Mouse (Mus musculus) hindbrain, embryonic 10.5 days (tissue): ENCODE results near the gene Tanc1. TPM values are rescaled to one million over a fixed set of nuclear protein-coding genes. Genes with fewer than 3 reads are reported as not detected.

Experiments used
- DNase-seq: peaks from one replicate; pipeline ENCODE4 v3.0.0-alpha.2; 2017; ENCODE audit warnings: low spot score
- H3K27ac ChIP-seq: fragments of 300-500 bp; sonication (generic); 2 replicates; pipeline ENCODE4 v1.5.1; 2016; ENCODE audit warnings: mild to moderate bottlenecking, moderate library complexity
- H3K27me3 ChIP-seq: fragments of 300-500 bp; sonication (generic); 2 replicates; pipeline ENCODE4 v1.6.1; 2016; ENCODE audit warnings: mild to moderate bottlenecking; ENCODE audit not compliant: poor library complexity, insufficient read depth, severe bottlenecking
- H3K36me3 ChIP-seq: fragments of 300-500 bp; sonication (generic); 2 replicates; pipeline ENCODE4 v1.6.1; 2016; ENCODE audit warnings: mild to moderate bottlenecking, moderate library complexity
- H3K4me1 ChIP-seq: fragments of 300-500 bp; sonication (generic); replicated peaks from 2 replicates; pipeline ENCODE4 v1.6.1; 2016; ENCODE audit warnings: mild to moderate bottlenecking
- H3K4me3 ChIP-seq: fragments of 300-500 bp; sonication (generic); 2 replicates; pipeline ENCODE4 v1.5.1; 2016; ENCODE audit warnings: mild to moderate bottlenecking, moderate library complexity
- H3K9me3 ChIP-seq: fragments of 300-500 bp; sonication (generic); 2 replicates; pipeline ENCODE4 v1.6.1; 2016; ENCODE audit warnings: mild to moderate bottlenecking, moderate library complexity
- WGBS: fragments of 180-500 bp; shearing (Covaris S2); methylation state at CpG from one replicate; pipeline ENCODE4 v1.1.7; 2016; 5-methylcytosine and 5-hydroxymethylcytosine counted together
- polyA plus RNA-seq: library from polyadenylated mRNA; unstranded; fragments of >200 nt; fragmentation: Nextera tagmentation; extraction: Ambion mirVana; gene quantifications from 2 replicates; pipeline ENCODE4 v1.2.1, GENCODE M21; 2016

The Tanc1 gene
- polyA plus RNA-seq, 1 experiment from 2014 or later: 15.9 TPM

- 0 out of 2 replicates have a peak, but pooled peaks cover 10% of the 10 kb centered on the region for H3K4me1 ChIP-seq
- H3K36me3 ChIP-seq: no peaks in the 10 kb centered on the region
- no peak overlapping the region for H3K4me3 ChIP-seq
- H3K27ac ChIP-seq: no peak overlapping the region
- no peaks in the 10 kb centered on the region for H3K27me3 ChIP-seq
- DNase-seq: no peak
- WGBS: 30% methylated on average over 10 of the region's 10 CpGs
- H3K9me3 ChIP-seq: no peaks in the 10 kb centered on the region
Measured at GRCm38 (mm10) chr2:59749371-59749770, 137.5 kb downstream of the Tanc1 start.

GRCm38 (mm10) chr2:59751172-59751571 lies 139.3 kb downstream of the Tanc1 start:
- Histone ChIP-seq H3K4me1 (peaks cover 6% of the 10 kb centered on the region; the same call in 1 of the 2 replicates), H3K9me3 (no peaks in the 10 kb centered on the region), H3K27me3 (no peaks in the 10 kb centered on the region), H3K36me3 (no peaks in the 10 kb centered on the region), H3K27ac (no peak overlapping the region), H3K4me3 (no peak overlapping the region)
- 76% methylated on average over 6 of the region's 6 CpGs for WGBS
- DNase-seq: no peak

DNA sequence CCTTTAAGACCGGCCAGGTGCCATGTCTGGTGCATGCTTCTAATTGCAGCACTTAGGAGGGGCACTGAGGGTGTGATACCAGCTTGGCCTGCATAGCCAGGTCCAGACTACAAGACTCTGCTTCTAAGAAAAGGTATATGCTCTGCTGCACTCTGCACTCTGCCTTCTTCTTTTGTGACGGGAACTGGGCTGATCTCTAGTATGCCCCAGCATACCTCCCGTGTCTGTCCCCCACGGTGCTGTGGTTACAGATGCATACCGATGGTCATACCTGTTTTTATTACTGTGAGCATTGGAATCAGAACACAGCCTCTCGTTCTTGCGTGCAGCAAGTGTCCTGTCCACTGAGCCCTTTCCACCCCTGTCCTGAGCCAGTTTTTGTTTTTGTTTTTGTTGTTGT lies 140.3 kb downstream of the Tanc1 start:
- Histone ChIP-seq H3K36me3 (no peaks in the 10 kb centered on the region), H3K27ac (no peak overlapping the region), H3K9me3 (no peaks in the 10 kb centered on the region), H3K4me3 (no peak overlapping the region), H3K27me3 (no peaks in the 10 kb centered on the region), H3K4me1 (peaks cover 10% of the 10 kb centered on the region; the same call in 1 of the 2 replicates)
- 87% methylated on average over 7 of the region's 7 CpGs for WGBS
- no peak for DNase-seq

DNA sequence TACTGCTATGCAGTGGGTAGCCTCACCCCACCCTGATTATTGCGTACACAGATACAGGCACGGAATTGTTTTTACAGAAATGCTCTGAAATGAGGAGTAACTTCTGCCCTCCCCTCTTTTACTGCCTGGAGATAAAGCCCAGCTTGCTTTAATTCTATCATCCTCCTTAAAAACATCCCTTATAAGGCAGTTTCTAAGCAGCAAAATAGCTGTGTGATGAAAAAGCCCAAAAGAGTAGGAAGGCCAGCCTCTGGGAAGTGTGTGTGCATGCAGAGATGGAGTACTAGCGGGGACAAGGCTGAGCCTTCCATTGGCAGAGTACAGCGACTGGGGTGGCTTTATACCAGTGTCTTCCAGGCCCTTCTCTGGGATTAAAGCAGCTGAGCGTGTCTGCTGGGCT lies 140.9 kb downstream of the Tanc1 start:
- Histone ChIP-seq H3K4me3 (no peak overlapping the region), H3K4me1 (peaks cover 10% of the 10 kb centered on the region; the same call in 1 of the 2 replicates), H3K36me3 (no peaks in the 10 kb centered on the region), H3K27ac (no peak overlapping the region), H3K9me3 (no peaks in the 10 kb centered on the region), H3K27me3 (no peaks in the 10 kb centered on the region)
- DNase-seq: no peak
- 88% methylated on average over 5 of the region's 5 CpGs for WGBS

DNA sequence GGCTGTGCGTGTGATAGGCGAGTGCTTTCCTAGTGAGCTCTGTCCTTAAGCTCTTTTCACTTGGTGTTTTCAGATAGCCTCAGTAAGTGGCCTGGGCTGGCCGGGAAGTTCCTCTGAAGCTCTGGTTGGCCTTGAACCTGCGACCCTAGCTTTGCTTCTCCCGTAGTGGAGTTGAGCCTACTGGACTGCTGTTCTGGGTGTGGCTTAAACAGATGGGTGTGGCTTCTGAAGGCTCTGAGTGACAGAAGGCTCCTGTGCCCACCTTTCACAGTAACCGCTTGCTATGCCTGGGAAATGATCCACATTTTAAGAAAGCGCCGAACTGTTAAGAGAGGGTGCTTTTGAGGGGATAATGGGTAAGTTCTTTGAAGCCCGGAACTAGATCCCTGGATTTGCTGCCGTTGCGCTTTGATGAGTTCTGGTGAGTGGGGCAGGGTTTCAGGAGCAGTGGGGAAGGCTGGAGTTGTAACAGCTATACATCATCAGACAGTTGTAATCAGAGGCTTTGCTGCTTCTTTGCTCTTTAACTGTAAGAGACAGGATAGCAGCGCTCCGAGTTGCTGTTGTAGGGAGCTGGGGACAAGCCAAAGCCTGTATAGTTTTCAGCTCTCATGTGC lies 144.4 kb downstream of the Tanc1 start:
- Histone ChIP-seq H3K4me1 (peaks cover 11% of the 10 kb centered on the region; the same call in 1 of the 2 replicates), H3K4me3 (no peak overlapping the region), H3K9me3 (no peaks in the 10 kb centered on the region), H3K27me3 (no peaks in the 10 kb centered on the region), H3K36me3 (no peaks in the 10 kb centered on the region), H3K27ac (no peak overlapping the region)
- no peak for DNase-seq
- whole genome bisulfite sequencing: 85% methylated on average over 13 of the region's 13 CpGs

- WGBS: 84% methylated on average over 6 of the region's 6 CpGs
- no peak overlapping the region for H3K27ac ChIP-seq
- no peak for DNase-seq
- H3K9me3 ChIP-seq: no peaks in the 10 kb centered on the region
- H3K4me3 ChIP-seq: no peak overlapping the region
- no peaks in the 10 kb centered on the region for H3K36me3 ChIP-seq
- peaks cover 11% of the 10 kb centered on the region; the same call in 1 of the 2 replicates for H3K4me1 ChIP-seq
- H3K27me3 ChIP-seq: no peaks in the 10 kb centered on the region
Measured at GRCm38 (mm10) chr2:59757015-59757414, 145.2 kb downstream of the Tanc1 start.

DNA sequence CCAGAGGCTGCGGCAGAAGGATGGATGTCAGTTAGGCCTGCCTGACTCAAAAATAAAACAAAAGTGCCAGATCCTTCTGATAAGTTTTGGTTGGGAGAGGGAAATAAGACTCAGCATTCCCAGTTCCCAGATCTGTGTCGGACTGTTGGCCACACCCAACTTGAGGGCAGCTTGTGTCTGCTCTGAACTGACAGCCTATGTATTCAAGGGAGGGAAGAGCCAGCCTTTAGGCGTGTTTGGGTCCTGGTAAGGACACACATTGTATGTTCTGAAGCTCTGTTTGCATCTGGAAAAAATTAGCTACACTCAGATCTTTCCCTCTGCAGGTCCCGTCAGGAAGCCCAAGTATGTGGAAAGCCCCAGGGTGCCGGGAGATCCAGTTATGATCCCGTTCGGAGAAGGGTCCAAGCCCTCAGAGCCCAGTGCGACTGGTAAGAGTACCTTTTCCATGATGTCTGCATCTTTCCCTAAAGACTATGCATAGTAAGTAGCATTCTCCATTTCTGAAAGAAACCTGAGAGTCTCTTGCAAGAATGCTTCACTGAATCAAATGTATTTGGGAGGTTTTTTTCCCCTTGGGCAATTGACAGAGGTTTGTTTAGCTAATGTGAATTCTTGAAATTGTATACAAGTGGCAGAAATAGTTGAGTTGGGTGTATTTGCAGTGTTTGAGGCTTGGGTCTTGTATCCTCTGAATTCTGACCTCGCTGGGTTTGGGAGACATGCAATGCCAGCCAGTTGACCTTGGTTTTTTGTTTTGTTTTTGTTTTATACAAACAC lies 146.5 kb downstream of the Tanc1 start:
- no peak overlapping the region for H3K4me3 ChIP-seq
- peaks cover 11% of the 10 kb centered on the region; the same call in 1 of the 2 replicates for H3K4me1 ChIP-seq
- H3K27ac ChIP-seq: no peak overlapping the region
- H3K9me3 ChIP-seq: no peaks in the 10 kb centered on the region
- no peaks in the 10 kb centered on the region for H3K27me3 ChIP-seq
- H3K36me3 ChIP-seq: no peaks in the 10 kb centered on the region
- 68% methylated on average over 9 of the region's 9 CpGs for WGBS
- DNase-seq: no peak

GRCm38 (mm10) chr2:59760731-59761130 lies 148.9 kb downstream of the Tanc1 start:
- WGBS: 93% methylated on average over 4 of the region's 4 CpGs
- Histone ChIP-seq H3K4me3 (no peak overlapping the region), H3K27me3 (no peaks in the 10 kb centered on the region), H3K4me1 (0 out of 2 replicates have a peak, but pooled peaks cover 11% of the 10 kb centered on the region), H3K9me3 (no peaks in the 10 kb centered on the region), H3K36me3 (no peaks in the 10 kb centered on the region), H3K27ac (no peak overlapping the region)
- no peak for DNase-seq

DNA sequence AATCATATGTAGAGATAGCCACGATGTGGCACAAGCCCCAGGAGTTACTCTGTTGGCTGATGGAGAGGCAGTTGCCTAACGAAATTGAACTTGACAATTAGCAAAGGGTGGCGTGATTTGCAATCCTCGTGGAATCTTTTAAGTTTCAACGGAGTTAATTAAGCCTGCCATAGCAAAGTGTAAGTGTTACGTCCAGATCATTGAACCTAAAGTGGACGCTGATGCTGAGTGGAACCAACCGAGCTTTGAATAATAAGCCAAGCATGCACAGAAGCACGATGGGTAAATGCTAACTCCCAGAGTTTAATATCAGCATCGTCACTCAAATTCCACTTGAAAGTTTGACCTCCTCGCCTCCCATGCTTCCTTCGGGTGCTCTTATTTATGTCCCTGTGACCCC lies 149.3 kb downstream of the Tanc1 start:
- 0 out of 2 replicates have a peak, but pooled peaks cover 8% of the 10 kb centered on the region for H3K4me1 ChIP-seq
- no peak for DNase-seq
- H3K36me3 ChIP-seq: no peaks in the 10 kb centered on the region
- no peaks in the 10 kb centered on the region for H3K9me3 ChIP-seq
- no peak overlapping the region for H3K4me3 ChIP-seq
- H3K27ac ChIP-seq: no peak overlapping the region
- no peaks in the 10 kb centered on the region for H3K27me3 ChIP-seq
- 79% methylated on average over 12 of the region's 12 CpGs for WGBS

DNA sequence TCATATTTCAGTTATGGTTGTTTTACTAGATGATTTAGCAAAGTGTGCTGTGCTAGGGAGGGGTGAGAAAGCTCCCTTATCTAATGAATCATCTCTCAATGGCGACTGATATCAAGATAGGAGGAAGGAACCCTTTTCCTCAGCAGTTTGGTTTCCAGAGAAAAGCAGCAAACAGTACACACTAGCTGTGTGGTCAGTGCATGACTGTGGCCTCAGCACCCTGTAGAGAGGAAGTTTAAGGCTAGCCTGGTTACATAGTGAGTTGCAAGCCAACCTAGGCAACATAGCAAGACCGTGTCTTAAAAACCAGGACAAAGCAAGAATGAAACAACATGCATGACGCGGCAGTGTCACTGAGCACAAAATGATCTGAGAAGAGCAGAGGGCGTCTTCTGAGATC lies 150.4 kb downstream of the Tanc1 start:
- no peaks in the 10 kb centered on the region for H3K9me3 ChIP-seq
- 89% methylated on average over 5 of the region's 5 CpGs for WGBS
- no peak overlapping the region for H3K4me3 ChIP-seq
- no peak overlapping the region for H3K27ac ChIP-seq
- no peak for DNase-seq
- H3K4me1 ChIP-seq: 0 out of 2 replicates have a peak, but pooled peaks cover 4% of the 10 kb centered on the region
- no peaks in the 10 kb centered on the region for H3K36me3 ChIP-seq
- H3K27me3 ChIP-seq: no peaks in the 10 kb centered on the region

GRCm38 (mm10) chr2:59765671-59766070 lies 153.8 kb downstream of the Tanc1 start:
- H3K27ac ChIP-seq: no peak overlapping the region
- H3K4me3 ChIP-seq: no peak overlapping the region
- peaks cover 5% of the 10 kb centered on the region for H3K4me1 ChIP-seq
- DNase-seq: no peak
- H3K9me3 ChIP-seq: no peaks in the 10 kb centered on the region
- no peaks in the 10 kb centered on the region for H3K36me3 ChIP-seq
- H3K27me3 ChIP-seq: no peaks in the 10 kb centered on the region
- WGBS: 86% methylated on average over 10 of the region's 10 CpGs

DNA sequence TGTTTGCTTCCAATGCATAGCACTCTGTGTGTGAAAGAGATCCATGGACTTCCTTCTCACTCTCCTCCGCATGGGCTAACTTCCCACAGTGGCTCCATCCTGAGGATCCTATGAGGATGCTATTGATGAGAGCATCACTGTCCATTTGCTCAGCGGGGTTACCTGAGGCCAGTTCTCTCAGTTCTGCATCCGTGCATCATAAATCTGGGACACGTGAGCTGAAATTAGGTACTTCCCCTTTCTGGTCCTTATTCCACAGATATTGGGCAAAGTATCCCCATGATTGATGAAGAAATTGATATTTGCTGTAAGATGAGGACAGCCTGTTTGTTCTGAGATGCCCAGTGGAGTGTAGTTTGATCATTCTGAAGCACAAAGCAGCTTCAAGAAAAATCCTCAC lies 156.1 kb downstream of the Tanc1 start:
- Histone ChIP-seq H3K4me3 (no peak overlapping the region), H3K4me1 (peaks cover 28% of the 10 kb centered on the region)

GRCm38 (mm10) chr2:59768661-59769384 lies 157.0 kb downstream of the Tanc1 start:
- Histone ChIP-seq H3K4me1 (peaks cover 32% of the 10 kb centered on the region), H3K27ac (no peak overlapping the region), H3K9me3 (no peaks in the 10 kb centered on the region), H3K27me3 (no peaks in the 10 kb centered on the region), H3K4me3 (no peak overlapping the region), H3K36me3 (no peaks in the 10 kb centered on the region)
- DNase-seq: no peak
- WGBS: 90% methylated on average over 13 of the region's 13 CpGs

More for the DNA sequence above, 156.1 kb downstream of the Tanc1 start:
- no peaks in the 10 kb centered on the region for H3K27me3 ChIP-seq
- H3K36me3 ChIP-seq: no peaks in the 10 kb centered on the region
- DNase-seq: no peak
- H3K27ac ChIP-seq: no peak overlapping the region
- H3K9me3 ChIP-seq: no peaks in the 10 kb centered on the region
- 92% methylated on average over 4 of the region's 4 CpGs for WGBS
